Mouse (Mus musculus) megakaryocyte, embryonic 14.5 days (primary cell): ENCODE measurements at regions not wholly inside any gene's neighbourhood (a gene's known extent, or its start where the extent isn't known, plus 50 kb on each side); places are given as distances from the start of the nearest gene placed in this dataset.

Experiments used
- H3K27me3 ChIP-seq: replicated peaks from 2 replicates; pipeline ENCODE3; 2012; ENCODE audit warnings: inconsistent platforms
- H3K36me3 ChIP-seq: replicated peaks from 2 replicates; pipeline ENCODE3; 2012; ENCODE audit warnings: low read length, inconsistent platforms, mixed read lengths
- H3K4me1 ChIP-seq: 2 replicates; pipeline ENCODE4 v1.6.1; 2012; ENCODE audit warnings: inconsistent platforms
- H3K4me3 ChIP-seq: replicated peaks from 2 replicates; pipeline ENCODE3; 2012; ENCODE audit warnings: moderate library complexity, mild to moderate bottlenecking, inconsistent platforms
- H3K9me3 ChIP-seq: 2 replicates; pipeline ENCODE4 v1.6.1; 2012; ENCODE audit warnings: inconsistent platforms
- FLI1 ChIP-seq: IDR thresholded peaks from 2 replicates; pipeline ENCODE4 v1.6.1; 2012; ENCODE audit warnings: low read length, inconsistent platforms, mixed read lengths
- GATA1 ChIP-seq: IDR thresholded peaks from 3 replicates; pipeline ENCODE4 v1.6.1; 2012; ENCODE audit warnings: mixed read lengths, low read length, inconsistent platforms, borderline replicate concordance

GRCm38 (mm10) chr3:31455031-31455430, 144.9 kb upstream of the Slc7a14 start:
- peaks cover 27% of the 10 kb centered on the region for H3K9me3 ChIP-seq
- no peaks in the 10 kb centered on the region for H3K27me3 ChIP-seq
- no peaks in the 10 kb centered on the region for H3K4me1 ChIP-seq
- H3K4me3 ChIP-seq, result no peak overlapping the region
- TF ChIP-seq FLI1 (no peak), GATA1 (no peak)
- H3K36me3 ChIP-seq, result no peaks in the 10 kb centered on the region

GRCm38 (mm10) chr3:31444861-31445260, 134.7 kb upstream of the Slc7a14 start:
- Histone ChIP-seq H3K36me3 (no peaks in the 10 kb centered on the region), H3K4me3 (no peak overlapping the region), H3K4me1 (no peaks in the 10 kb centered on the region), H3K9me3 (peaks cover 34% of the 10 kb centered on the region), H3K27me3 (no peaks in the 10 kb centered on the region)
- TF ChIP-seq FLI1, result no peak
- TF ChIP-seq GATA1, result no peak

- TF ChIP-seq GATA1 (no peak), FLI1 (no peak)
- no peak overlapping the region for H3K4me3 ChIP-seq
- no peaks in the 10 kb centered on the region for H3K27me3 ChIP-seq
- no peaks in the 10 kb centered on the region for H3K4me1 ChIP-seq
- H3K9me3 ChIP-seq, result peaks cover 31% of the 10 kb centered on the region
- H3K36me3 ChIP-seq, result no peaks in the 10 kb centered on the region
These were observed 134.1 kb upstream of the Slc7a14 start for GRCm38 (mm10) chr3:31444311-31444710.

- no peaks in the 10 kb centered on the region for H3K27me3 ChIP-seq
- TF ChIP-seq FLI1 (no peak), GATA1 (no peak)
These were observed 133.7 kb upstream of the Slc7a14 start for GRCm38 (mm10) chr3:31443894-31444293.

GRCm38 (mm10) chr3:31440282-31440681, 130.1 kb upstream of the Slc7a14 start:
- Histone ChIP-seq H3K27me3 (no peaks in the 10 kb centered on the region), H3K36me3 (no peaks in the 10 kb centered on the region), H3K4me1 (no peaks in the 10 kb centered on the region), H3K9me3 (peaks cover 30% of the 10 kb centered on the region), H3K4me3 (no peak overlapping the region)
- TF ChIP-seq GATA1 (no peak), FLI1 (no peak)

More at GRCm38 (mm10) chr3:31443894-31444293, 133.7 kb upstream of the Slc7a14 start:
- Histone ChIP-seq H3K4me1 (no peaks in the 10 kb centered on the region), H3K9me3 (peaks cover 31% of the 10 kb centered on the region), H3K36me3 (no peaks in the 10 kb centered on the region), H3K4me3 (no peak overlapping the region)

- Histone ChIP-seq H3K27me3 (no peaks in the 10 kb centered on the region), H3K9me3 (peaks cover 24% of the 10 kb centered on the region), H3K36me3 (no peaks in the 10 kb centered on the region), H3K4me1 (no peaks in the 10 kb centered on the region), H3K4me3 (no peak overlapping the region)
- TF ChIP-seq FLI1, result no peak
- TF ChIP-seq GATA1, result no peak
These were observed 127.8 kb upstream of the Slc7a14 start for GRCm38 (mm10) chr3:31437970-31438369.

GRCm38 (mm10) chr3:31435204-31435963, 125.2 kb upstream of the Slc7a14 start:
- peaks cover 19% of the 10 kb centered on the region for H3K9me3 ChIP-seq
- H3K4me3 ChIP-seq, result no peak overlapping the region
- TF ChIP-seq FLI1 (no peak), GATA1 (no peak)
- H3K36me3 ChIP-seq, result no peaks in the 10 kb centered on the region
- H3K4me1 ChIP-seq, result no peaks in the 10 kb centered on the region
- H3K27me3 ChIP-seq, result no peaks in the 10 kb centered on the region

GRCm38 (mm10) chr3:31433201-31433600, 123.0 kb upstream of the Slc7a14 start:
- no peaks in the 10 kb centered on the region for H3K27me3 ChIP-seq
- TF ChIP-seq FLI1 (no peak), GATA1 (no peak)
- H3K4me3 ChIP-seq, result no peak overlapping the region
- H3K4me1 ChIP-seq, result no peaks in the 10 kb centered on the region
- peaks cover 17% of the 10 kb centered on the region for H3K9me3 ChIP-seq
- H3K36me3 ChIP-seq, result no peaks in the 10 kb centered on the region

GRCm38 (mm10) chr3:31423517-31423916, 113.3 kb upstream of the Slc7a14 start:
- H3K4me1 ChIP-seq, result no peaks in the 10 kb centered on the region
- no peak for TF ChIP-seq GATA1
- no peak for TF ChIP-seq FLI1
- peaks cover 15% of the 10 kb centered on the region; the same call in 1 of the 2 replicates for H3K9me3 ChIP-seq
- no peaks in the 10 kb centered on the region for H3K27me3 ChIP-seq
- no peaks in the 10 kb centered on the region for H3K36me3 ChIP-seq
- peak overlapping the region; percentile 20 for H3K4me3 ChIP-seq

- Histone ChIP-seq H3K4me3 (no peak overlapping the region), H3K27me3 (no peaks in the 10 kb centered on the region), H3K36me3 (no peaks in the 10 kb centered on the region), H3K9me3 (no peaks in the 10 kb centered on the region), H3K4me1 (no peaks in the 10 kb centered on the region)
- TF ChIP-seq FLI1 (no peak), GATA1 (no peak)
These were observed 98.6 kb upstream of the Slc7a14 start for GRCm38 (mm10) chr3:31408802-31409201.

- Histone ChIP-seq H3K4me1 (no peaks in the 10 kb centered on the region), H3K4me3 (no peak overlapping the region), H3K36me3 (no peaks in the 10 kb centered on the region), H3K9me3 (peaks cover 7% of the 10 kb centered on the region), H3K27me3 (no peaks in the 10 kb centered on the region)
- TF ChIP-seq GATA1 (no peak), FLI1 (no peak)
These were observed 95.7 kb upstream of the Slc7a14 start for GRCm38 (mm10) chr3:31405880-31406279.
